Mouse (Mus musculus) midbrain, embryonic 14.5 days (tissue): ENCODE measurements around the gene Plxnd1. TPM values are rescaled to one million over a fixed set of nuclear protein-coding genes. Genes with fewer than 3 reads are reported as not detected.

Experiments used
- ATAC-seq: fragments of 200-750 bp; cut with Nextera tagmentation; 2 replicates; pipeline ENCODE4 v1.8.0; 2017; ENCODE audit warnings: moderate number of reproducible peaks, moderate library complexity; ENCODE audit not compliant: low FRiP score, low TSS enrichment
- DNase-seq: peaks from one replicate; pipeline ENCODE4 v3.0.0-alpha.2; 2015
- H3K27ac ChIP-seq: fragments of 300-500 bp; sonication (generic); replicated peaks from 2 replicates; pipeline ENCODE4 v1.5.1; 2014; ENCODE audit warnings: mild to moderate bottlenecking, low read depth, low read length, moderate library complexity
- H3K27me3 ChIP-seq: fragments of 300-500 bp; sonication (generic); 2 replicates; pipeline ENCODE4 v1.6.1; 2014; ENCODE audit warnings: low read length, control low read depth, mixed read lengths; ENCODE audit not compliant: control insufficient read depth, insufficient read depth
- H3K36me3 ChIP-seq: fragments of 300-500 bp; sonication (generic); 2 replicates; pipeline ENCODE4 v1.6.1; 2014; ENCODE audit warnings: low read length, control low read depth; ENCODE audit not compliant: control insufficient read depth, insufficient read depth
- H3K4me1 ChIP-seq: fragments of 300-500 bp; sonication (generic); 2 replicates; pipeline ENCODE4 v1.6.1; 2014; ENCODE audit warnings: mild to moderate bottlenecking, antibody characterized with exemption, low read length, control low read depth; ENCODE audit not compliant: control insufficient read depth, insufficient read depth
- H3K4me2 ChIP-seq: fragments of 300-500 bp; sonication (generic); 2 replicates; pipeline ENCODE4 v1.6.1; 2014; ENCODE audit warnings: mild to moderate bottlenecking, low read length, moderate library complexity
- H3K4me3 ChIP-seq: fragments of 300-500 bp; sonication (generic); replicated peaks from 2 replicates; pipeline ENCODE4 v1.5.1; 2014; ENCODE audit warnings: low read depth, low read length
- H3K9ac ChIP-seq: fragments of 300-500 bp; sonication (generic); replicated peaks from 2 replicates; pipeline ENCODE4 v1.6.1; 2014; ENCODE audit warnings: mild to moderate bottlenecking, low read length, moderate library complexity
- H3K9me3 ChIP-seq: fragments of 300-500 bp; sonication (generic); 2 replicates; pipeline ENCODE4 v1.6.1; 2016; ENCODE audit warnings: low read length, control low read depth, mixed read lengths; ENCODE audit not compliant: control insufficient read depth
- WGBS: fragments of 180-500 bp; shearing (Covaris S2); extraction: QIAGEN DNeasy Blood & Tissue Kit; methylation state at CpG from one replicate; pipeline ENCODE4 v1.1.7; 2014; 5-methylcytosine and 5-hydroxymethylcytosine counted together
- polyA plus RNA-seq: library from polyadenylated mRNA; unstranded; fragments of >200 nt; fragmentation: Nextera tagmentation; extraction: Ambion mirVana; gene quantifications from 2 replicates; pipeline ENCODE4 v1.2.1, GENCODE M21; 2014

The Plxnd1 gene
- polyA plus RNA-seq, 1 experiment from 2014 or later: 9.0 TPM

GRCm38 (mm10) chr6:115938011-115938410, 56.8 kb downstream of the Plxnd1 start:
- DNase-seq (no peak), ATAC-seq (no peak)
- no peak overlapping the region for H3K9ac ChIP-seq
- no peaks in the 10 kb centered on the region for H3K4me1 ChIP-seq
- no peak overlapping the region for H3K4me3 ChIP-seq
- H3K36me3 ChIP-seq: no peaks in the 10 kb centered on the region
- H3K4me2 ChIP-seq: no peak overlapping the region
- no peaks in the 10 kb centered on the region for H3K27me3 ChIP-seq
- 90% methylated on average over 2 of the region's 2 CpGs for WGBS
- H3K27ac ChIP-seq: no peak overlapping the region
- H3K9me3 ChIP-seq: no peaks in the 10 kb centered on the region

- ATAC-seq (no peak), DNase-seq (no peak)
- H3K4me2 ChIP-seq: no peak overlapping the region
- H3K36me3 ChIP-seq: no peaks in the 10 kb centered on the region
- no peak overlapping the region for H3K27ac ChIP-seq
- H3K27me3 ChIP-seq: no peaks in the 10 kb centered on the region
- H3K4me3 ChIP-seq: no peak overlapping the region
- no peaks in the 10 kb centered on the region for H3K9me3 ChIP-seq
- 83% methylated on average over 8 of the region's 8 CpGs for WGBS
- no peak overlapping the region for H3K9ac ChIP-seq
- no peaks in the 10 kb centered on the region; the same call in 1 of the 2 replicates for H3K4me1 ChIP-seq
These were observed 59.3 kb downstream of the Plxnd1 start for GRCm38 (mm10) chr6:115935544-115935943.

GRCm38 (mm10) chr6:115932391-115932790, 62.4 kb downstream of the Plxnd1 start:
- Histone ChIP-seq H3K36me3 (no peaks in the 10 kb centered on the region), H3K9me3 (no peaks in the 10 kb centered on the region), H3K9ac (no peak overlapping the region), H3K4me3 (no peak overlapping the region), H3K4me2 (no peak overlapping the region), H3K27ac (no peak overlapping the region), H3K4me1 (no peaks in the 10 kb centered on the region; the same call in 1 of the 2 replicates), H3K27me3 (no peaks in the 10 kb centered on the region)
- 96% methylated on average over 3 of the region's 3 CpGs for WGBS
- ATAC-seq: no peak
- no peak for DNase-seq

GRCm38 (mm10) chr6:115931639-115932038, 63.2 kb downstream of the Plxnd1 start, which contains the start of gene Rho:
Gene Rho (plus strand): TSS chr6:115931748.
- ATAC-seq: no peak
- no peak within 1 kb of the TSS for H3K4me2 ChIP-seq
- H3K9me3 ChIP-seq: no peaks in the 10 kb centered on the region
- no peaks in the 10 kb centered on the region for H3K27me3 ChIP-seq
- no peak within 1 kb of the TSS for H3K4me3 ChIP-seq
- WGBS: 86% methylated on average over 14 of the region's 14 CpGs
- DNase-seq: no peak
- no peak within 1 kb of the TSS for H3K27ac ChIP-seq
- H3K9ac ChIP-seq: no peak within 1 kb of the TSS
- peaks cover 5% of the 10 kb centered on the region; the same call in 1 of the 2 replicates for H3K4me1 ChIP-seq
- no peaks in the 10 kb centered on the region for H3K36me3 ChIP-seq

- H3K9me3 ChIP-seq: no peaks in the 10 kb centered on the region
- 66% methylated on average over 5 of the region's 5 CpGs for WGBS
- no peaks in the 10 kb centered on the region for H3K36me3 ChIP-seq
- H3K4me2 ChIP-seq: no peak overlapping the region
- no peak overlapping the region for H3K4me3 ChIP-seq
- peaks cover 5% of the 10 kb centered on the region; the same call in 1 of the 2 replicates for H3K4me1 ChIP-seq
- H3K27me3 ChIP-seq: no peaks in the 10 kb centered on the region
- DNase-seq (no peak), ATAC-seq (no peak)
- no peak overlapping the region for H3K27ac ChIP-seq
- no peak overlapping the region for H3K9ac ChIP-seq
These were observed 64.8 kb downstream of the Plxnd1 start for GRCm38 (mm10) chr6:115930018-115930417.

- no peak for DNase-seq
- no peak overlapping the region for H3K27ac ChIP-seq
These were observed 67.2 kb downstream of the Plxnd1 start for GRCm38 (mm10) chr6:115927292-115928242.

GRCm38 (mm10) chr6:115926416-115926815, 68.4 kb downstream of the Plxnd1 start:
- no peak overlapping the region for H3K27ac ChIP-seq
- DNase-seq (no peak), ATAC-seq (no peak)
- H3K4me3 ChIP-seq: no peak overlapping the region
- H3K4me1 ChIP-seq: peaks cover 5% of the 10 kb centered on the region; the same call in 1 of the 2 replicates
- no peak overlapping the region for H3K9ac ChIP-seq
- no peaks in the 10 kb centered on the region for H3K9me3 ChIP-seq
- no peaks in the 10 kb centered on the region for H3K27me3 ChIP-seq
- 78% methylated on average over 10 of the region's 10 CpGs for WGBS
- no peak overlapping the region for H3K4me2 ChIP-seq
- 0 out of 2 replicates have a peak, but pooled peaks cover 3% of the 10 kb centered on the region for H3K36me3 ChIP-seq

More at GRCm38 (mm10) chr6:115927292-115928242, 67.2 kb downstream of the Plxnd1 start:
- Histone ChIP-seq H3K36me3 (0 out of 2 replicates have a peak, but pooled peaks cover 3% of the 10 kb centered on the region), H3K4me3 (no peak overlapping the region), H3K27me3 (no peaks in the 10 kb centered on the region), H3K9me3 (no peaks in the 10 kb centered on the region), H3K9ac (no peak overlapping the region), H3K4me1 (peaks cover 5% of the 10 kb centered on the region; the same call in 1 of the 2 replicates), H3K4me2 (no peak overlapping the region)
- 72% methylated on average over 10 of the region's 10 CpGs for WGBS
- no peak for ATAC-seq

- Histone ChIP-seq H3K9ac (no peak overlapping the region), H3K4me2 (no peak overlapping the region), H3K27me3 (no peaks in the 10 kb centered on the region), H3K4me1 (peaks cover 5% of the 10 kb centered on the region; the same call in 1 of the 2 replicates), H3K4me3 (no peak overlapping the region), H3K36me3 (0 out of 2 replicates have a peak, but pooled peaks cover 3% of the 10 kb centered on the region), H3K27ac (no peak overlapping the region), H3K9me3 (no peaks in the 10 kb centered on the region)
- no peak for ATAC-seq
- DNase-seq: no peak
- 59% methylated on average over 6 of the region's 6 CpGs for WGBS
These were observed 70.0 kb downstream of the Plxnd1 start for GRCm38 (mm10) chr6:115924829-115925228.
